Mouse (Mus musculus): Measurements from ENCODE around the gene Ccdc30.

Gene Ccdc30

GRCm38 (mm10) chr4:119415072-119415753 is at the start of gene Ccdc30:
TSS of gene Ccdc30 (minus strand) at chr4:119415521.
- in situ Hi-C loops (cut with MboI, MseI): no loop called here

GRCm38 (mm10) chr4:119463756-119464419 is 48.6 kb upstream of the Ccdc30 start:
- in situ Hi-C loops (cut with MboI, MseI): loop anchor here (5.0 kb wide), 1 partner anchor 77 kb away; no protein-coding TSS in a partner anchor

- in situ Hi-C loops (cut with MboI, MseI): loop anchor here (5.0 kb wide), 1 partner anchor 76 kb away; no protein-coding TSS in a partner anchor
Observed at GRCm38 (mm10) chr4:119462858-119463755, 47.8 kb upstream of the Ccdc30 start.

- in situ Hi-C loops (cut with MboI, MseI): loop anchor here (5.0 kb wide), 1 partner anchor 75 kb away; no protein-coding TSS in a partner anchor
Observed at GRCm38 (mm10) chr4:119462457-119462856, 47.1 kb upstream of the Ccdc30 start.

- in situ Hi-C loops (cut with MboI, MseI): loop anchor here (5.0 kb wide), 1 partner anchor 73 kb away; no protein-coding TSS in a partner anchor
Observed at GRCm38 (mm10) chr4:119460728-119461141, 45.4 kb upstream of the Ccdc30 start.

GRCm38 (mm10) chr4:119460296-119460695 is 45.0 kb upstream of the Ccdc30 start:
- in situ Hi-C loops (cut with MboI, MseI): loop anchor here (5.0 kb wide), 1 partner anchor 73 kb away; no protein-coding TSS in a partner anchor

- in situ Hi-C loops (cut with MboI, MseI): no loop called here
Observed at GRCm38 (mm10) chr4:119453533-119453932, 38.2 kb upstream of the Ccdc30 start.

GRCm38 (mm10) chr4:119453128-119453527 is 37.8 kb upstream of the Ccdc30 start:
- in situ Hi-C loops (cut with MboI, MseI): no loop called here

- in situ Hi-C loops (cut with MboI, MseI): no loop called here
Observed at GRCm38 (mm10) chr4:119450436-119450835, 35.1 kb upstream of the Ccdc30 start.

- in situ Hi-C loops (cut with MboI, MseI): no loop called here
Observed at GRCm38 (mm10) chr4:119447786-119448185, 32.5 kb upstream of the Ccdc30 start.

- in situ Hi-C loops (cut with MboI, MseI): no loop called here
Observed at GRCm38 (mm10) chr4:119447261-119447660, 31.9 kb upstream of the Ccdc30 start.

- in situ Hi-C loops (cut with MboI, MseI): no loop called here
Observed at GRCm38 (mm10) chr4:119442539-119442938, 27.2 kb upstream of the Ccdc30 start.

- in situ Hi-C loops (cut with MboI, MseI): no loop called here
Observed at GRCm38 (mm10) chr4:119441836-119442235, 26.5 kb upstream of the Ccdc30 start.

- in situ Hi-C loops (cut with MboI, MseI): loop anchor here (10.0 kb wide), 1 partner anchor 147 kb away; no protein-coding TSS in a partner anchor
Observed at GRCm38 (mm10) chr4:119437936-119438335, 22.6 kb upstream of the Ccdc30 start.

- in situ Hi-C loops (cut with MboI, MseI): loop anchor here (10.0 kb wide), 1 partner anchor 154 kb away; no protein-coding TSS in a partner anchor
Observed at GRCm38 (mm10) chr4:119430678-119431077, 15.4 kb upstream of the Ccdc30 start.

- in situ Hi-C loops (cut with MboI, MseI): no loop called here
Observed at GRCm38 (mm10) chr4:119427680-119428079, 12.4 kb upstream of the Ccdc30 start.

GRCm38 (mm10) chr4:119425601-119426000 is 10.3 kb upstream of the Ccdc30 start:
- in situ Hi-C loops (cut with MboI, MseI): no loop called here

- in situ Hi-C loops (cut with MboI, MseI): no loop called here
Observed at GRCm38 (mm10) chr4:119425077-119425476, 9.8 kb upstream of the Ccdc30 start.

GRCm38 (mm10) chr4:119422294-119422964 is 7.1 kb upstream of the Ccdc30 start, which contains the start of the genes Ppcs and Zmynd12:
TSS of gene Ppcs (minus strand) at chr4:119422420.
TSS of gene Zmynd12 (plus strand) at chr4:119422814.
- in situ Hi-C loops (cut with MboI, MseI): no loop called here

- in situ Hi-C loops (cut with MboI, MseI): no loop called here
Observed at GRCm38 (mm10) chr4:119421921-119422293, 6.6 kb upstream of the Ccdc30 start.

GRCm38 (mm10) chr4:119421191-119421590 is 5.9 kb upstream of the Ccdc30 start:
- in situ Hi-C loops (cut with MboI, MseI): no loop called here
